Mouse (Mus musculus): ENCODE results near the gene Tti1. TPM values are rescaled to one million over a fixed set of nuclear protein-coding genes. Genes with fewer than 3 reads are reported as not detected.

The Tti1 gene
- polyA plus RNA-seq, 1 experiment, result 20.6 TPM

DNA sequence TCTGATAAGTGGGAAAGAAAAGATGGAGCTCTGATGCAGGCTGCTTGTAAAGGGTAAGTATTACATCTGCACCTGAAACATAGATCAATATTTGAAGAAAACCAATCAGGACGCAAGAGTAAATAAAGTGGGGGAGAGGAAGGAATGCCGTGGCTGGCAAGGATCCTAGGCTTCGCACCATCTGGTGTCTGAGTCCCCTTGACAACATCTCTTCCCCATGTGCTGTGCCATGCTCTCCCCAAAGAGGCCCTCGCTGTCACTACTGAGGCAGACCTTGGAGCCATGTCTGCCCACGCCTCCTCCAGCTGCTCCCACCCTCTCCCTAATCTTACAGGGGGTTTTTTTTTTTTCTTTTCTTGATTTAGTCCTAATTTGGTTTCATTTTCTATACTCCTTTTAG, 74.3 kb downstream of the Tti1 start:
- no peak overlapping the region for H3K4me3 ChIP-seq (ENCODE audit: insufficient read depth, low read length)
- TF ChIP-seq CTCF (IDR thresholded peaks at IDR 0.05; ENCODE audit: borderline replicate concordance, insufficient read depth, low read length) (no peak), POLR2A (IDR thresholded peaks at IDR 0.05; ENCODE audit: low read depth, low read length) (no peak)
- H3K27ac ChIP-seq (ENCODE audit: insufficient read depth, low read length), result no peak overlapping the region
- no peaks in the 10 kb centered on the region for H3K4me1 ChIP-seq (ENCODE audit: control insufficient read depth, insufficient read depth, low read length)

GRCm38 (mm10) chr2:157944156-157944893, 83.9 kb downstream of the Tti1 start:
- TF ChIP-seq CTCF (IDR thresholded peaks at IDR 0.05; ENCODE audit: borderline replicate concordance, insufficient read depth, low read length) (no peak), POLR2A (IDR thresholded peaks at IDR 0.05; ENCODE audit: low read depth, low read length) (no peak)
- Histone ChIP-seq H3K4me3 (ENCODE audit: insufficient read depth, low read length) (peak overlapping the region; percentile 50; the same call in 1 of the 2 replicates), H3K27ac (ENCODE audit: insufficient read depth, low read length) (no peak overlapping the region)

GRCm38 (mm10) chr2:157943514-157944155, 84.6 kb downstream of the Tti1 start:
- no peak overlapping the region for H3K27ac ChIP-seq (ENCODE audit: insufficient read depth, low read length)
- no peaks in the 10 kb centered on the region for H3K4me1 ChIP-seq (ENCODE audit: control insufficient read depth, insufficient read depth, low read length)
- TF ChIP-seq CTCF (IDR thresholded peaks at IDR 0.05; ENCODE audit: borderline replicate concordance, insufficient read depth, low read length), result peak; percentile 53; the same call in 1 of the 2 replicates
- TF ChIP-seq POLR2A (IDR thresholded peaks at IDR 0.05; ENCODE audit: low read depth, low read length), result no peak
- peak overlapping the region; percentile 50 for H3K4me3 ChIP-seq (ENCODE audit: insufficient read depth, low read length)

More at GRCm38 (mm10) chr2:157944156-157944893, 83.9 kb downstream of the Tti1 start:
- H3K4me1 ChIP-seq (ENCODE audit: control insufficient read depth, insufficient read depth, low read length), result no peaks in the 10 kb centered on the region

DNA sequence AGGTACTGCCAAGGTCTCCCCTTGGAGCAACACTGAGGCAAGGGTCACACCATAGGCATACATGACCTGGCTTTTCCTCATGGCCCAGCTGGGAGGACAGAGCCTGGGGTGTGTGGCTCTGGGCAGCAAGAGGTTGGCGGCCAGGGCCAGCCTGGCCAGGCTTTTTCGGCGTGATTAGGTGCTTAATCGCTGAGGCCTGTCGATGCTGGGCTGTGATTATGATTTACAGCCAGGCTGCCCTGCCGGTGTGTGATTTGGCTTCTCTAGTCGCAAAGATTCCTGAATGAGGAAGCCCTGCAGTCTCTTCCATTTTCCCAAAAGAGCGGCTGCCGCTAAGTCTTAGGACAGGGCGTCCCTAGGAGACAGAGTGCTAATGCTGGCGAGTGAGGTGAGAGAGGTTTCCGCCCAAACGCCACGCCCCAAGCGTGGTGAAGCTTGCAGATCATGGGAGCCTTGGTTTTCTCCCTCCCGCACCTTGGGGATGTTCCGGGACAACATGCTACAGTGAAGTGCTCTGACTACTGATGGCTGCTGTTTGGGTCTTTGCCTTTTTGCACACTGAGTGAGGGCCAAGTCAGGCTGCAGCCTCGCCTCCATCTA, 87.5 kb downstream of the Tti1 start:
- no peaks in the 10 kb centered on the region for H3K4me1 ChIP-seq (ENCODE audit: control insufficient read depth, insufficient read depth, low read length)
- TF ChIP-seq POLR2A (IDR thresholded peaks at IDR 0.05; ENCODE audit: low read depth, low read length) (no peak), CTCF (IDR thresholded peaks at IDR 0.05; ENCODE audit: borderline replicate concordance, insufficient read depth, low read length) (no peak)
- no peak overlapping the region for H3K27ac ChIP-seq (ENCODE audit: insufficient read depth, low read length)
- H3K4me3 ChIP-seq (ENCODE audit: insufficient read depth, low read length), result no peak overlapping the region

DNA sequence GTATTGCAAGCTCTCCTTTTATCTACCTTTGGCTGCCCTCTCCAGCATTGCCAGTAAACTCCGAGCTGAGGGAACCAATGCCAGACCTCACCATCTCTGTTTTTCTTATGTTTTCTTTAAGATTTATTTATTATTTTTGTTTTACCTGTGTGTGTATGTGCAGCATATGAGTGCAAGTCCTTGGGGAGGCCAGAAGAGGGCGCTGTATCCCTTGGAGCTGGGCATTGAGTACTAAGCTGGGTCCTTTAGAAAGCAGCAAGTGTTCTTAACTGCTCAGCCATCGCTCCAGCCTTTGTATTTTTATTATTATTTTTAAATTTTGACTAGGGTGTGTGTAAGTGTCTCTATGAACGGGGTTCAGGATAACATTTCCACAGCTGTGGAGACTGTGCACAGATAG, 91.6 kb downstream of the Tti1 start:
- TF ChIP-seq CTCF (IDR thresholded peaks at IDR 0.05; ENCODE audit: borderline replicate concordance, insufficient read depth, low read length) (no peak), POLR2A (IDR thresholded peaks at IDR 0.05; ENCODE audit: low read depth, low read length) (no peak)
- no peak overlapping the region for H3K27ac ChIP-seq (ENCODE audit: insufficient read depth, low read length)

GRCm38 (mm10) chr2:157935444-157936171, 92.6 kb downstream of the Tti1 start:
- H3K4me3 ChIP-seq (ENCODE audit: insufficient read depth, low read length), result no peak overlapping the region
- no peak for TF ChIP-seq POLR2A (IDR thresholded peaks at IDR 0.05; ENCODE audit: low read depth, low read length)
- no peak for TF ChIP-seq CTCF (IDR thresholded peaks at IDR 0.05; ENCODE audit: borderline replicate concordance, insufficient read depth, low read length)
- no peaks in the 10 kb centered on the region for H3K4me1 ChIP-seq (ENCODE audit: control insufficient read depth, insufficient read depth, low read length)
- H3K27ac ChIP-seq (ENCODE audit: insufficient read depth, low read length), result no peak overlapping the region

More for the DNA sequence above, 91.6 kb downstream of the Tti1 start:
- Histone ChIP-seq H3K4me3 (ENCODE audit: insufficient read depth, low read length) (no peak overlapping the region), H3K4me1 (ENCODE audit: control insufficient read depth, insufficient read depth, low read length) (no peaks in the 10 kb centered on the region)

GRCm38 (mm10) chr2:157932655-157933054, 95.6 kb downstream of the Tti1 start:
- H3K27ac ChIP-seq (ENCODE audit: insufficient read depth, low read length), result no peak overlapping the region

More at GRCm38 (mm10) chr2:157932655-157933054, 95.6 kb downstream of the Tti1 start:
- no peak for TF ChIP-seq CTCF (IDR thresholded peaks at IDR 0.05; ENCODE audit: borderline replicate concordance, insufficient read depth, low read length)
- no peak for TF ChIP-seq POLR2A (IDR thresholded peaks at IDR 0.05; ENCODE audit: low read depth, low read length)
- Histone ChIP-seq H3K4me3 (ENCODE audit: insufficient read depth, low read length) (no peak overlapping the region), H3K4me1 (ENCODE audit: control insufficient read depth, insufficient read depth, low read length) (no peaks in the 10 kb centered on the region)

Other genes with a start within 250 kb of the Tti1 start
- not detected in 2 replicates for gene Vstm2l, start 113.8 kb downstream of the Tti1 start, polyA plus RNA-seq (2011; ENCODE audit: insufficient read length, low read depth, missing spikeins)
- gene Rprd1b, start 64 bp upstream of the Tti1 start, polyA plus RNA-seq (2011; ENCODE audit: insufficient read length, low read depth, missing spikeins), result 20.8 and 24.1 TPM in 2 replicates
- 15.8 and 33.1 TPM in 2 replicates for gene Tgm2, start 118.0 kb upstream of the Tti1 start, polyA plus RNA-seq (2011; ENCODE audit: insufficient read length, low read depth, missing spikeins)
- gene D630003M21Rik, start 200.8 kb upstream of the Tti1 start, polyA plus RNA-seq (2011; ENCODE audit: insufficient read length, low read depth, missing spikeins), result 0.17 and 0.61 TPM in 2 replicates
- not detected in 2 replicates for gene Bpi, start 229.7 kb upstream of the Tti1 start, polyA plus RNA-seq (2011; ENCODE audit: insufficient read length, low read depth, missing spikeins)

Measured in embryonic fibroblast, embryonic 13.5 days (primary cell).